Mouse (Mus musculus) retina, embryonic 14.5 days (tissue): Measurements from ENCODE around the gene Upk1a.
A peak's percentile ranks its signal among the peaks of the same experiment; 100 is the strongest.

ENCODE experiments used
- DNase-seq: peaks from one replicate; pipeline ENCODE4 v3.0.0-alpha.2; 2015; ENCODE audit warnings: low spot score

Upk1a gene

GRCm38 (mm10) chr7:30572389-30572788 lies 40.3 kb downstream of the Upk1a start:
- DNase-seq: no peak

DNA sequence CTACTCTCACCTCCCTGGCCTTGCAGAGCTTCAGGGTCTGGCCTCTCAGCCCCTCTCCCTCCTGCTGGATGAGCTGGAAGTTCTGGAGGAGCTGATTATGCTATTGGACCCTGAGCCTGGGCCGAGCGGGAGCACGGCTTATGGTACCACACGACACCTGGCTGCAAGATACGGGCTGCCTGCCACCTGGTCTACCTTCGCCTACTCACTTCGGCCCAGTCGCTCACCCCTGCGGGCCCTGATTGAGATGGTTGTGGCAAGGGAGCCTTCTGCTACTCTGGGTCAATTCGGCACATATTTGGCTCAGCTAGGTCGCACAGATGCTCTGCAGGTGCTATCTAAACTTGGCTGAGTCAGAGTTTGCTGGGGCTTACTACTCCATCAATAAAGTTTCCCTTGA lies 45.1 kb downstream of the Upk1a start:
- no peak for DNase-seq

DNA sequence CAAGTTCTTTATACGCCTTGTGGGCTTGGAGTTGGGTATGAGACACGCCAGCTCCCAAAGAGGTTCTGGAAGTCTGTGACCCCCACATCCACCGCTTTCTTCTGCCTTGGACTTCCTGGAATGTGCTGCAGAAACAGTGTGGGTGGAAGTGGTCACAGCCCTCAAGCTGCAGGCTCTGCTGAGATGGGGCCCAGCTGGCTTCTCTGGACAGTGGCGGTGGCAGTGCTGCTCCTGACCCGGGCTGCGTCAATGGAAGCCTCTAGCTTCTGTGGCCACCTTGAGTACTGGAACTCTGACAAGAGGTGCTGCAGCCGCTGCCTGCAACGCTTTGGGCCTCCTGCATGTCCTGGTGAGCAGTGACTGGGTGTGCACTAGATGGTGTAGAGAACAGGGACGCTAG lies 46.6 kb downstream of the Upk1a start:
- DNase-seq: no peak

DNA sequence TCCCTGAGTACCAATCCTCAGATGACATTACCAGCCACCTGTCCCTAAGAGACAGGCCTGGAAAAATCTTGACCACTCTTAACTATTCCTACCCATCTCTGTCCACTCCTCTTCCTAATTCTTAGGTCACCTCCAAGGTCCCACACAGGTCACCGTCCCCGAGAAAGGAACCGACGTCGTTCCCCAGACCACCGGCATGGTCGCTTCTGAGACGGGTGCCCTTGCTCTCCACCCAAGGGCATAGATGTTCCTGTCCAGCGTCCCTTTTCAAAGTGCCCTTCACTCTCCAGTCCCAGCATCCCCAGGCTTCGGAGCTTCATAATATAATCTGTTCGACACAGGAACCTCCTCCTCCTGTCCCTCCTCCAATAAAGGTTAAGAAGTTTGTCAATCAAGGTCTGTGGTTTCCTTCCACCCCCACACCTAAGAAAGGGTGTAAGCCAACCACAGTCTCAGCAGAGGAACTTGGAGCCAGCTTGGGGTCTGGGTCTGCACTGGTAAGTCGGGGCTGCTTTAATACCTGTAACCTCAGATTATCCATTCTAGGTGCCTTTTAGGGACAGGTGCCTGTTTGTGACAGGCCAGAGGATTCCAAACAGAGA lies 47.6 kb downstream of the Upk1a start, which contains the start of gene Igflr1:
Gene Igflr1, plus strand, starts transcription at position 458 of the 602 bp plus-strand sequence.
- DNase-seq: no peak

DNA sequence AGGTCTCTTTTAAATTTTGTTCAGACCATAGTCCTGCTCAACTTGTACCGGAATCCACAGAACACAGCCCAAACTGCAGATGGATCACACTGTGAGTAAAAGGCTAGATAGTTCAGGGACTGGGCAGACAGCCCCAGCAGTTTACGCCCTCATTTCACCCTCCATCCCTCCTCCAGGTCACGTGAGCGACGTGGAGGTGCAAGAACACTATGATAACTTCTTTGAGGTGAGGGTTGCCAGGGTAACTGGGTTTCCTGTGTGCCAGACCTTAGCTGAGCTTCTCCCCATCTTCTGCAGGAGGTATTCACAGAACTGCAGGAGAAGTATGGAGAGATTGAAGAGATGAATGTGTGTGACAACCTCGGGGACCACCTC lies 48.8 kb downstream of the Upk1a start:
- no peak for DNase-seq

DNA sequence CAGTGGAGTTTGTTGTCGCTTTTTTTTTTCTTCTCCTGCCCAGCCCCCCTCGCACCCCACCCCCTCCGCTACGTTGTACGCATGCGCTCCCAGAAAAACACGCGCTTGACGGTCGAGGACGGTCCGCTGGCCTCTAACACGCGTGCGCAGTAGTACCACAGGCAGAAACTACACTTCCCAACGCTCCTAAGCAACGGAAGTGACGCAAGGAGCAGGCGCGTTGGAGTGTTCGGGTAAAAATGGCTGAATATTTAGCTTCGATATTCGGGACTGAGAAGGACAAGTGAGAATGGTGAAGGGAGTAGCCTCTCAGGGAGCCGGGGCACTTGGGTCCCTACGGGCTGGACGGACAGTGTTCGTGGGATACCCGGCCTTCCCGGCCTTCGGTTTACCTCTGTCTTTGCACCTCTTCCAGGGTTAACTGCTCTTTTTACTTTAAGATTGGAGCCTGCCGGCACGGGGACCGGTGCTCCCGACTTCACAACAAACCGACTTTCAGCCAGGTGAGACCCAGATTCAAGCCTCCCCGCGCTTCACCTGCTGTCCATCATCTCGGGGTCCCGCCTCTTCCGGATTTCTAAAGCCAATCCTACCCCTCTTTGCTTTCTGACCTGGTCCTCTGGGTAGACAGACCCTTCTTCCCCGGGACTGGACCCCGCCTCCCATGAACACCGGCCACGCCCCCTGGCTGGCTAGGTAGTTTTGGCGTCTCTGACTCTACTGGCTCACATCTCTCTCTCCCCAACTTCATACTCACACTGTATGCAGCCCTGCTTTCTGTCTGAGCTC lies 49.3 kb downstream of the Upk1a start, which contains the start of the genes U2af1l4, Gm49396 and Psenen:
Gene U2af1l4, plus strand, starts transcription at position 185 of the 789 bp plus-strand sequence.
Gene Gm49396, plus strand, starts transcription at position 228 of the 789 bp plus-strand sequence.
Gene Psenen, minus strand, starts transcription at position 511 of the 789 bp plus-strand sequence.
- peak; percentile 99 for DNase-seq

DNA sequence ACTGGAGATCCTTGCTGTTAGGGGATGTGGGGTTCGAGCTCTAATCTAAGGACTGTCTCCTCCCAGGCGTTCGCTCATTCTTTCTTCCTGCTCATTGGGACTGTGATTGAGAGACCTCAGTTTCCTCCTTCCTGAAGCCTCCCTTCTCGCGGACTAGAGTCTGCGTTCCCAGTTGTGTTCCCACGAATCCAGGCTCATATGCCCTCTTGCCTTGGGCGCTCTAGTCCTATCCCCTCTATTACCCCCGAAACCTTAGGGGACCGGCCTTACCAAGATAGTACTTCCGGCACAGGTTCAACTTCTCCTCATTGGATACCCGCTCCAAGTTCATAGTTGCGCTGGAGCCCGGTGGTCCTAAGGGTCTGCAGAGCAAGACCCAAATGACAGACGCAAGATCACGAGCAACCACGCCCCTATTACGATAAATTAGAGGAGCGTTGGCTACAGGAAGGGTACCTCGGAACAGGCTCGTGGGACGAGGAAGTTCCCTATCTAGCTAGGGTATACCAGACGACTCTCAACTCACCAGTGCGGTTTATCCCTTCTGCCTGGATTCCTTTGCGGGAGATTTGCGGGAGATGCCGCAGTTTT lies 50.0 kb downstream of the Upk1a start:
- no peak for DNase-seq

DNA sequence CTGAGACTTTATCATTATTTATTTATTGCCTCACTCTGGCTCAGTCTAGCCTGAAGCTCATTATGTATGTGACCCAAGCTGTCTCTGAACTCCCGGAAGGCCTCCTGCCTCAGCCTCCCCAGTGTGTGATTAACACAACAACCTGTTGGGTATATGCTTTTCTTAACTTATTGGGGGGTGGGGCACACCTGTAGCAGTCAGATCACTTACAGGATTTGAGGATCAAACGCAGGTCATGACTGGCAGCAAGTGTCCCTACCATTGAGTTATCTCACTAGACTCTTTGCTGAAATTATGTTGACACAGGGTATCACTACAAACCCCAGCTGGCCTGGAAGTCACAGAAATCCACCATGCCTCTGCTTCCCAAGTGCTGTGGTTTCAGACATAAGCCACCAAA lies 52.4 kb downstream of the Upk1a start:
- peak; percentile 13 for DNase-seq

- DNase-seq: peak; percentile 97
These were observed 53.1 kb downstream of the Upk1a start, which contains the start of gene Lin37 for GRCm38 (mm10) chr7:30559443-30559954. TSS of gene Lin37 (minus strand) at chr7:30559838.

- no peak for DNase-seq
These were observed 53.8 kb downstream of the Upk1a start for GRCm38 (mm10) chr7:30558656-30559442.

GRCm38 (mm10) chr7:30557901-30558514 lies 54.6 kb downstream of the Upk1a start:
- DNase-seq: no peak

- peak; percentile 43 for DNase-seq
These were observed 55.6 kb downstream of the Upk1a start for GRCm38 (mm10) chr7:30556894-30557536.

DNA sequence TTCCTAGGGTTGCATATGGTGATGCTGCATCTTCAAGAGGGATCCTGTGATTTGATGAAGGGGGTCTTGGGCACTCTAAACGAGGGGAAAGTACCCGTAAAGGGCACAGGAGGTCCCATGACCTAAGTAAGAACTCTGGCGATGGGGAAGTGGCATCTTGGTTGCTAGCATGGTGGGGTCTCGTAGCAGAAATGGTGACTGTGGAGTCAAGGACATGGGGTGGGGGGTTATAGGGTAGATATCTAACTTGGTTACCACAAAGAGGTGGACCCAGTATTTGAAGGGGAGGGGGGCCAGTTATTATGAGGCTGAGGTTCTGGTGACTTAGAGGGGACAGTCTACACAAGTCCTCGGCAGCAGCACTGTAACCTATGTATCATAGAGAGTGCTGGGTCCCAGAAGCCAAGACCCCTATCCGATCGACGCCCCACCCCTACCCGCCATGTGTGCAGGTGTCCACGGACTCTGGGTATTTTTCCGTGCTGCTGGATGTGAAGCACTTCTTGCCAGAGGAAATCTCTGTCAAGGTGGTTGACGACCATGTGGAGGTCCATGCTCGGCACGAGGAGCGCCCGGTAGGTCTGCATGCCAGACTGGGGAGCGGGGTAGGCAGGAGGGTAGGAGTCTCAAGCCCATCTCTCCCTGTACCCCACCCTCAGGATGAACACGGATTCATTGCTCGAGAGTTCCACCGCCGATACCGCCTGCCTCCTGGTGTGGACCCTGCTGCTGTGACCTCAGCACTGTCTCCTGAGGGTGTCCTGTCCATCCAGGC lies 58.6 kb downstream of the Upk1a start:
- DNase-seq: no peak
